In the genomic region with DNA sequence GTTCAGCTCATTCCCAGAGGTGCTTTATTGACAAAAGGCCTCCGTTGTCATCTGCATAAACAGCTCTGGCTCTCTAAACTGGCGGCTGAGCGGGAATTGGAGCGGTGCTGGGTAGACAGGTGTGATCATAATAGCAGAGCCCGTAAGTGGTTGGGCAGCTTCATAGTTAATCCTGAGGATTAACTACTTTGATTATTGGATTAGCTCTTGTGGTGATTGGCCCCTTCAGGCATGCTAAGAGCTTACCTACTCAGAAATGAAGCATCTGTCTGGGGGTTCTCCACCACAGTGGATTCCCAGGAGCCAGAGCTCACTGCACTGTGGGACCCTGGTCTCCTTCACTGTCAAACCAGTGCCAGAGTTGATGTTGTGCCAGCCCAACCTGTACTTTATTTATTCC, we compare ENCODE assay signal across 19 mouse cellular contexts.
"Had no signal": no experiment of that assay in that cellular context is flagged by ENCODE, and none has a peak within 500 bp of the region (broad histone marks: within the 10 kb centered on the region; RNA-seq: fewer than 3 reads in every experiment).

No protein-coding gene starts in this region.

- ATAC-seq: liver, postnatal 0 days; lung, postnatal 0 days had no signal

- H3K36me3 ChIP-seq: liver, embryonic 13.5 days; liver, embryonic 15.5 days; lung, embryonic 15.5 days; midbrain, embryonic 12.5 days; neural tube, embryonic 12.5 days; stomach, embryonic 15.5 days had no signal

- H3K27me3 ChIP-seq: liver, embryonic 13.5 days; liver, embryonic 15.5 days; lung, embryonic 15.5 days; midbrain, embryonic 12.5 days; neural tube, embryonic 12.5 days; stomach, embryonic 15.5 days had no signal

- DNase-seq: liver, embryonic 13.5 days; liver, postnatal 0 days; lung, adult 2 months; lung, postnatal 14 days; lung, postnatal 36 days; right cerebral cortex, postnatal 14 days; thymus, adult 2 months; thymus, postnatal 25 days; thymus, postnatal 4 days had no signal

- H3K4me1 ChIP-seq: liver, embryonic 15.5 days; lung, embryonic 15.5 days; neural tube, embryonic 12.5 days had no signal

- H3K9me3 ChIP-seq: liver, embryonic 13.5 days; liver, embryonic 15.5 days; lung, embryonic 15.5 days; midbrain, embryonic 12.5 days; neural tube, embryonic 12.5 days; stomach, embryonic 15.5 days had no signal

- H3K27ac ChIP-seq: liver, embryonic 13.5 days; liver, embryonic 15.5 days; lung, embryonic 15.5 days; macrophage; midbrain, embryonic 12.5 days; neural tube, embryonic 12.5 days; stomach, embryonic 15.5 days; stomach, postnatal 0 days had no signal

- H3K4me2 ChIP-seq: liver, embryonic 11.5 days; liver, embryonic 13.5 days; liver, embryonic 15.5 days; lung, embryonic 15.5 days; midbrain, embryonic 12.5 days; neural tube, embryonic 12.5 days; stomach, embryonic 15.5 days had no signal

- H3K9ac ChIP-seq: liver, embryonic 13.5 days; liver, embryonic 15.5 days; liver, postnatal 0 days; lung, embryonic 15.5 days; midbrain, embryonic 12.5 days; neural tube, embryonic 12.5 days; stomach, embryonic 15.5 days had no signal

- H3K4me3 ChIP-seq: liver, embryonic 13.5 days; liver, embryonic 15.5 days; lung, embryonic 15.5 days; megakaryocyte, embryonic 14.5 days; midbrain, embryonic 12.5 days; neural tube, embryonic 12.5 days; stomach, embryonic 15.5 days had no signal
